Mouse (Mus musculus) CD8-positive naive resting alpha-beta T cell, adult 2 months (primary cell): ENCODE data around the gene Adcy6.
A peak's percentile ranks its signal among the peaks of the same experiment; 100 is the strongest.

Experiments
- DNase-seq, 2 experiments: peaks; one replicate each; pipeline ENCODE4 v3.0.0; 2022; ENCODE audit warnings: low read depth in 2 of 2, low spot score in 2 of 2

Adcy6 gene

GRCm38 (mm10) chr15:98628589-98629254 is 18.8 kb upstream of the Adcy6 start:
- no peak for DNase-seq

DNA sequence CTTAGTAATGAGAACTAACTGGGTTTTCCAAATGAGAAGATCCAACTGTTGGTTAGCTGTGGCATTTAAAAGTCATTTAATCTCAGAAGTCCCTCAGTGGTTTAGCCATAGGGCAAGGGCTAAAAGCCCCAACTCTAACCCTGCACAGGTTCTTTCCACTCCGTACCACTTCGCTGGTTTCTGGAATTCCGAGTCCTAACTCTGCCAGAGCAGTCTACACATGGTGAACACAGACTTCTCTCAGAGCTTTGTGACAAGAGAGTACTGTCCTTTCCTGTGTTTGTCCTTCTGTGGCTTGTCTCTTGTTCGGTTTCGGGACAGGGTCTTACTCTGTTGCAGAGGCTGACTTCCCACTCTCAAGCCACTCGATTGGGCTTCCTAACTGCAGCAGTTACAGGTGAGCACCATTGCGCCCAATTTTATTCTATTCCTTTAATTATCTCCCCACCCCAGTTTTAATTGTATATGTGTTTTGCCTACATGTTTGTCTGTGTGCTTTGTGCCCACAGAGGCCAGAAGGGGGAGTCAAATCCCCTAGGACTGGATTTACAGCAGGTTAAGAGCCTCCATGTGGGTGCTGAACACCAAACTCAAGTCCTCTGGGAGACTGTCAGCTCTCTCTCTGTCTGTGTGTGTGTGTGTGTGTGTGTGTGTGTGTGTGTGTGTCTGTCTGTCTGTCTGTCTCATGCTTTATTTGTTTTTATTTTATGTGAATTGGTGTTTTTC is 16.8 kb upstream of the Adcy6 start:
- DNase-seq: no peak

DNA sequence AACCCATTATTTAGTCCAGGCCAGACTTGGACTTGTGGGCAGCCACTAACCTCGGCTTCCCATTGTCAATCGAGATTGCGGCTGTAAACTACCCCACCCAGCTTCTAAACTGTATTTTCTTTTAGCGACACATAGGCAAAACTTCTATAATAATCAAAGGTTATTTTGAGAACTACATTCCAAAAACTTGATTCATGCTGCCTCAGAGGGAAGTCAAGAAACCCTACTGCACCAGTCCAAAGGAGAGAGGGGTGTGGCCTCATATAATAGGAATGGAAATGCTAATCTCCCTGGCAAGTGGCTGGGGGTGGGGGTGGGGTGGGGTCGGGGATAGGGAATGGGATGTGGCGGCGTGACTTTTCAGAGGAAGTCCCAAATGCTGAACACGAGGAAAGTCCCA is 16.2 kb upstream of the Adcy6 start:
- no peak for DNase-seq

DNA sequence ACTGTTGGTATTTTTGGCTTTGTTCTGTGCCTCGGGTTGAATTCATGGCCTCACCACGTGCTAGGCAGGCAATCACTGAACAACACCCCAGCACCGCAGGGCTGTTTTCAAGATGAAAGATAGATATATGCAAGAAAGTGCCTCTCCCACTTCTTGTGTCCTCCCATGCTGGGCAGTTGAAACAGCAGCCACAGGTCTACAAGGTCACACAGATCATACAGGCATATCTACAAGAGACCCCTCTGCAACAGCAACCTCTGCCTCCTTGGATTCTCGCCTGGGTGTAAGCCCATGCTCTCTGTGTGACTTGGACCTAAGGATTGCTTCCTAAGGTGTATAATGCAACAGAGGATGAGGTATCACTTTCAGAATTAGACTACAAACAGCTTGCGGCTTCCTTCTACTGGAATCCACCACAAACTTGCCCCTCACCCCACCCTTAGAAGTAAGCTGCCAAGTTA is 13.5 kb upstream of the Adcy6 start:
- peak in 1 of 2 experiments; percentile 46 for DNase-seq

GRCm38 (mm10) chr15:98622721-98623120 is 12.8 kb upstream of the Adcy6 start:
- DNase-seq: no peak

- no peak for DNase-seq
These were observed 12.3 kb upstream of the Adcy6 start for GRCm38 (mm10) chr15:98622199-98622598.

- DNase-seq: peak; percentile 56 to 64
These were observed 7.3 kb upstream of the Adcy6 start for GRCm38 (mm10) chr15:98617176-98617537.

GRCm38 (mm10) chr15:98616362-98617175 is 6.7 kb upstream of the Adcy6 start:
- no peak for DNase-seq

GRCm38 (mm10) chr15:98615751-98616150 is 5.9 kb upstream of the Adcy6 start:
- no peak for DNase-seq

DNA sequence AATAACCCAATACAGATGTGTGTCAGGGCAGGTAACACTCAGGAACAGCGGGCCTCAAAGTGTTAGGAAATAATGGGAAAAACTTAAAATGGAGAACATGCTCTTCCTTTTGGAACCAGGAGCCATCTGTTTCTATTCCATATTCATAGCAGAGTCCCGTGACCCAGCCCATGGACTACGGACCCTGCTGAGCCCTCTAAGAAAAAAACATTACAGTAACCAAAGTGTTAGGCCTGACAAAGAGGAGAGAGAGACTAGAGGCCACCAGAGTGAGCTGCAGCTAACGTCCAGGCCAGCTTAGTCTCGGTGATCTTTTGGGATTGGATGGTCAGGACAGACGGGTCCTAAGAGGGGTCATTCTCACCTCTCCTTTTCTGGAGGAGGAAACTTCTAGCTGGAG is 5.1 kb upstream of the Adcy6 start:
- no peak for DNase-seq

DNA sequence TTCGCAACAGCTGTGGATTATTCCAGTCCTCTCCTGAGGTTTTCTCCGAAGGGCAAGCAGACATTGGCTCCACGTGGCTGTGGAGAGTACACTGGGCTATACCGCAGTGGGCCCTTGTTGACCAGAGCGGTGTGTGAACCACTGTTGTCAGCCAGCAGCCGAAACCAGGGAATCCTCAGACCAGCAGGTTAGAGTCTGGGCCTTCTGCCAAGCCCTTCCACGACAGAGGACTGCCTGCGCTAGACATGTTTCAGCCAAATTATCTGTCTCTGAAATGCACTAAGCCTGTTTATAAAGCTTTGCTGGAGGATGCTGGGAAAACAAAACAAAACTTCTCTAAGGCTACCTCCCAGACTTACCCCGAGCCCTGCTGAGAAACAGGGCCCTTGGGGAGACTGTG is 4.7 kb upstream of the Adcy6 start:
- DNase-seq: no peak

DNA sequence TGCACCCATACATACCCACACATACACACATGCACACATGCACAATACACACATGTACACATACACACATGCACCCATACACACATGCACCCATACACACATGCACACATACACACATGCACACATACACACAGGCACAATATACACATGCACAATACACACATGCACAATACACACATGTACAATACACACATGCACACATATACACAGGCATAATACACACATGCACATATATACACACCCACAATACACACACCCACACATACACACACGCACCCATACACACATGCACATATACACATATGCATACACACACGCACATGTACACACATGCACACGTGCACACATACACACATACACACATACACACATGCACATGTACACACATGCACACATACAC is 2.4 kb upstream of the Adcy6 start:
- DNase-seq: no peak

- DNase-seq: no peak
These were observed 306 bp upstream of the Adcy6 start for GRCm38 (mm10) chr15:98610131-98610633.

DNA sequence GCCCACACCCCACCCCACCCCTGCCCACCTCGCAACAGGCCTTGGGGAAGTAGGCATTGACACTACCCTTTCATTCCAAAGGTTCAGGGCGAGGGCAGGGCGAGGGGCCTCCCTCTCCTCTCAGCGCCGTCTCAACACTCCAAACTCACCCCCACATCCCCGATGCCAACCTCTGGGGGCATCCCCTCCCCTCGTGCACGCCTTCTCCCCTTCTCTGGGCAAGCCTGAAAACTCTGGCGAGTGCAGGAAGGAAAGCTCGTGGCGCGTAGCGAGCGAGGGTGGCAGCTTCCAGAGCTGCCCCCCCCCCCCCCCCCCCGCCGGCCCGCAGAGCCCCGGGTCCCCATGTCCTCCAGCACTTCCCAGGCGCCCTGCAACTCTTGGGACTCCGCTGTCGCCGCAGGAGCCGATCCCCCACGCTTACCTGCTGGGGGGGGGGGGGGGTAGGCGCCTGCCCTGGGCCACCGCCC is 1.1 kb downstream of the Adcy6 start:
- peak in 1 of 2 experiments; percentile 24 for DNase-seq

- DNase-seq: no peak
These were observed 1.7 kb downstream of the Adcy6 start for GRCm38 (mm10) chr15:98608058-98608783.

DNA sequence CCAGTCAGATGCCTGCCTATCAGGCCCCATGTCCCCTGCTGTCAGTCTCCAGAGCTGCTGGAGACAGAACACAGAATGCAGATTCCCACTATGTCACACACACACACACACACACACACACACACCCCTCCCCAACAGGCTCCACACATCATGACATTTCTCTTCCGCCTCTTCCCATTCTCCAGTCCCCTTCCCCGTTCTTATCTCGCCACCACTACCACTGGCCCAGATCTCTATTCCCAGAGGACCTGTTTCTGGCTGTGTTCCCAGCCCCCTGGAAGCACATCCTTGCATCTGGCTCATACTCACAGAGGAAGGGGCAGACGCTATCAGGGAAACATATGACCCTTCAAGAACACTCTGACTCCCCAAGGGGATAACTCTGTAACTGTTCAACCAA is 2.3 kb downstream of the Adcy6 start:
- no peak for DNase-seq

GRCm38 (mm10) chr15:98606739-98607138 is 3.1 kb downstream of the Adcy6 start:
- DNase-seq: no peak

- DNase-seq: no peak
These were observed 3.8 kb downstream of the Adcy6 start for GRCm38 (mm10) chr15:98606051-98606536.

- no peak for DNase-seq
These were observed 5.8 kb downstream of the Adcy6 start for GRCm38 (mm10) chr15:98604041-98604575.

DNA sequence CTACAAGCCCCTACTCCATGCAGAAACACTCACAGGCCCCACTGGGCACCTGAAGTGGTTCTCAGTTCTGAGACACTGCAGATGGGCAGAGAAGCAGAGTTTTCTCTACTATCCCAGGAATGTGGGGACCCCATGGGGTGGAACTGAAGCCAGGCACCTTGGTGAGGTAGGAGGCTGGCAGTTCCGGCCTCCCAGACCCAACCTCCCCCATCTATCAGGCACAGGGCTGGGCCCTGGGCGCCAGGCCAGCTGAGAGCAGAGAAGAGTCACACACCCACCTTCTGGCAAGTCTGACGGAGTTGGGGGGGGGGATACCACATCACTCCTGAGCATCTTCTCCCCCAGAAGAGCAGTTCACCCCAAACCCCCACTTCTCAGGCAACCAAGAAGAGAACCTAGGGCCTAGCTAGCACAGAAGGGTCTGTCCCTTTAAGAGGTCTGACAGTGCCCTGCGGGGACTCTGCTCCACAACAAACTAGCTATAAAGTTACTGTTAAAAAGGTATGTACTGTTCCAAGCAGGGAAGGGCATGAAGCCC is 6.9 kb downstream of the Adcy6 start:
- DNase-seq: no peak
